Mouse (Mus musculus) kidney, embryonic 16.5 days (tissue): ENCODE results near the gene Lig1. TPM values are rescaled to one million over a fixed set of nuclear protein-coding genes. Genes with fewer than 3 reads are reported as not detected.

ENCODE experiments used
- ATAC-seq: fragments of 200-750 bp; cut with Nextera tagmentation; 2 replicates; pipeline ENCODE4 v1.8.0; 2017; ENCODE audit warnings: moderate TSS enrichment; ENCODE audit not compliant: low FRiP score, low TSS enrichment
- H3K27ac ChIP-seq: fragments of 300-500 bp; sonication (generic); 2 replicates; pipeline ENCODE4 v1.5.1; 2014; ENCODE audit warnings: low read length
- H3K27me3 ChIP-seq: fragments of 300-500 bp; sonication (generic); 2 replicates; pipeline ENCODE4 v1.6.1; 2014; ENCODE audit warnings: low read length, control low read depth, mixed read lengths; ENCODE audit not compliant: insufficient read depth
- H3K36me3 ChIP-seq: fragments of 300-500 bp; sonication (generic); 2 replicates; pipeline ENCODE4 v1.6.1; 2014; ENCODE audit warnings: low read length, control low read depth, mixed read lengths; ENCODE audit not compliant: insufficient read depth
- H3K4me1 ChIP-seq: fragments of 300-500 bp; sonication (generic); 2 replicates; pipeline ENCODE4 v1.6.1; 2014; ENCODE audit warnings: low read length, control low read depth, mixed read lengths; ENCODE audit not compliant: insufficient read depth
- H3K4me2 ChIP-seq: fragments of 300-500 bp; sonication (generic); replicated peaks from 2 replicates; pipeline ENCODE4 v1.6.1; 2014; ENCODE audit warnings: low read depth, low read length
- H3K4me3 ChIP-seq: fragments of 300-500 bp; sonication (generic); 2 replicates; pipeline ENCODE4 v1.5.1; 2014; ENCODE audit warnings: mild to moderate bottlenecking, low read length
- H3K9ac ChIP-seq: fragments of 300-500 bp; sonication (generic); replicated peaks from 2 replicates; pipeline ENCODE4 v1.6.1; 2014; ENCODE audit warnings: low read length
- H3K9me3 ChIP-seq: fragments of 300-500 bp; sonication (generic); 2 replicates; pipeline ENCODE4 v1.6.1; 2016; ENCODE audit warnings: low read length, control low read depth
- WGBS: fragments of 180-500 bp; shearing (Covaris S2); extraction: QIAGEN DNeasy Blood & Tissue Kit; methylation state at CpG from one replicate; pipeline ENCODE4 v1.1.7; 2014; 5-methylcytosine and 5-hydroxymethylcytosine counted together
- polyA plus RNA-seq: library from polyadenylated mRNA; unstranded; fragments of >200 nt; fragmentation: Nextera tagmentation; extraction: Ambion mirVana; gene quantifications from 2 replicates; pipeline ENCODE4 v1.2.1, GENCODE M21; 2015

Gene Lig1
- polyA plus RNA-seq, 1 experiment from 2014 or later: 89.1 TPM

DNA sequence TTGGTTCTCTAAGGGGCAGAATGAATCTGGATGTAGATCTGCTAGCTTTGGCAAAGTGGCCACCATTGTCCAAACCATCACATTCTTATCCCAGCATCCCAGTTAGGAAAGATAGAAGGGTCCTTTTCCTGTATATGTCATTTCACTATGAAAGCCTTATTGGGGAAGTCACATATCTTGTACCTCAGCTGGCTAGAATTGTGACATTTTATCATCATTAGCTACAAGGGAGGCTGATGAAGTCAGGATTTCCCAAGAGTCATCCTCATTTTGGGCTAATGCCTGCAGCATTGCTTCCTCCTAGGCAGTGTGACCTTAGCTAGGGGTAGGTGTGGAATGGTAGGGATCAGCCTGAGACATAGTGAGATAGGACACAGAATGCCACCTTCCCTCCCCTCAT, 26.3 kb downstream of the Lig1 start:
- H3K4me2 ChIP-seq: no peak overlapping the region
- no peaks in the 10 kb centered on the region for H3K9me3 ChIP-seq
- H3K4me1 ChIP-seq: no peaks in the 10 kb centered on the region
- no peak overlapping the region for H3K27ac ChIP-seq
- no peaks in the 10 kb centered on the region for H3K27me3 ChIP-seq
- H3K36me3 ChIP-seq: peaks cover 68% of the 10 kb centered on the region
- no peak for ATAC-seq
- no peak overlapping the region for H3K4me3 ChIP-seq
- H3K9ac ChIP-seq: no peak overlapping the region

DNA sequence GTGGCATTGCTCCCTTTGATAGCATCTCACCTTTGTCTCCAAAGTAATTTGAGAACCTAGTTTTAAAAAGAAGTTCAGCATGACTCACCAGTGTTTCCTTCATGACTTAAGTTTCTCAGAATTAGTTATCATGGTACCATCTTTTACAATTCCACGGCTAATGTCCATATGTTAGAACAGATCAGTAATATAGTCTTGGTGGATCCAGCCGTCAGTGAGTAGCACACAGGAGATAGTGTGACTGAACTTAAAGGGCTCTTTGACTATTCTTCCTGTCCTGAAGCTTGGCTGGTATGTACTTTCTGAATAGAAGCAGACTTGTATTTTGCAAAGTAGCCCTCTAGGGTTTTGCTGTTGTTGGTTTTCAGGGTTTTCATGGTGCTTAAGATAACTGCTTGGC, 32.3 kb downstream of the Lig1 start:
- WGBS: 91% methylated on average over 2 of the region's 2 CpGs
- Histone ChIP-seq H3K4me1 (no peaks in the 10 kb centered on the region), H3K36me3 (peaks cover 70% of the 10 kb centered on the region)

DNA sequence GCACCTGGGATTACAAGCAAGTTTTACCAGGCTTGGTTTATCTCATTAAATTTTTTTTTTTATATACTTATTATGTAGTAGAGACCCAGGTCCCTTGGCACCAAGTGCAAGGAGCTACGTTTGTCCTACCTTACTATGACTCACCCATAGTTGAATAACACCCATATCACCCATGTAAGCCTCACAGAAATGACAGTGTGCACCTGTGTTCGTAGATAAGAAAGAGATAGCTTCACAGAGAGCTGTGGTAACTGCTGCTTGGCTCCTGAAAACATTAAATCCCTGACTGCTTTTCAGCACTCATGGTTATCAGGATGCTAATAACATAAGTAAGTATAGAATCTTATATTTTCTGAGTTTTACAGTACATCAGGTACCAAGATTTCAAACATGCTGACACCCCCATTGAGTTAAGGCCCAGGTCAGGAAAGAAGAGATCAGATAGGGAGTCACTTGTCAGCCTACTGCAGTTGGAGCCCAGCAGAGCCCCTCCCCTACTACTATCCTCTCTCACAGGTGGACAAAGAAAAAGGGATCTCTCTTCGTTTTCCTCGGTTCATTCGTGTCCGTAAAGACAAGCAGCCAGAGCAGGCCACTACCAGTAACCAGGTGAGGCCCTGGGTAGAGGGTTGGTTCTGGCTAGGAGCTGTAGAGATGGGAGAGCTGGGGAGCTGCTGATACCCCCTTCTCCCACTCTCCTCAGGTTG, 33.6 kb downstream of the Lig1 start:
- no peak overlapping the region for H3K27ac ChIP-seq
- H3K4me3 ChIP-seq: no peak overlapping the region
- H3K9ac ChIP-seq: no peak overlapping the region
- H3K9me3 ChIP-seq: no peaks in the 10 kb centered on the region
- no peak; the same call in 1 of the 2 replicates for ATAC-seq
- no peaks in the 10 kb centered on the region for H3K4me1 ChIP-seq
- H3K27me3 ChIP-seq: no peaks in the 10 kb centered on the region
- H3K36me3 ChIP-seq: peaks cover 63% of the 10 kb centered on the region
- 91% methylated on average over 6 of the region's 6 CpGs for WGBS
- H3K4me2 ChIP-seq: no peak overlapping the region

More for the DNA sequence above, 32.3 kb downstream of the Lig1 start:
- Histone ChIP-seq H3K27me3 (no peaks in the 10 kb centered on the region), H3K4me2 (no peak overlapping the region), H3K9ac (no peak overlapping the region), H3K9me3 (no peaks in the 10 kb centered on the region), H3K27ac (no peak overlapping the region), H3K4me3 (no peak overlapping the region)
- no peak for ATAC-seq

DNA sequence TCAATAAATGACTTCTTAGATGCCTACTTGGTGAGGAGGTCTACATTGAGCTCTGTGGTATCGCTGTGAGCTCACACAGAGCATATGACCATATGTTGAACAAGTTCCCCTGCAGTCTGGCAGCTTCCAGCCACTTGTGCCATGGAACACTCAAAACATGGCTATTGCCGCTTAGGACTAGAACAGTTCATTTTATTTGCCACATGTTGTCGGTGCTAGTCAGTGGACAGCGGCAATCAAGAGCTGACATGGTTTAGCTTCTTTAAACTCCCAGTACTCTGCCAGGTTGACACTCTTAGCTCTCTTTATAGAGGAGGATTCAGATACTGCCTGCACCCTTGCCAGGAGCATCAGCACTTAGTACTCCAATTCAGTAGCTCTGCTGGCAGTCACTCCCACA, 34.3 kb downstream of the Lig1 start:
- Histone ChIP-seq H3K27ac (no peak overlapping the region), H3K27me3 (no peaks in the 10 kb centered on the region), H3K4me3 (no peak overlapping the region), H3K36me3 (peaks cover 56% of the 10 kb centered on the region), H3K4me1 (no peaks in the 10 kb centered on the region), H3K9ac (no peak overlapping the region), H3K4me2 (no peak overlapping the region), H3K9me3 (no peaks in the 10 kb centered on the region)
- no peak for ATAC-seq
- 98% methylated on average over 4 of the region's 4 CpGs for WGBS

DNA sequence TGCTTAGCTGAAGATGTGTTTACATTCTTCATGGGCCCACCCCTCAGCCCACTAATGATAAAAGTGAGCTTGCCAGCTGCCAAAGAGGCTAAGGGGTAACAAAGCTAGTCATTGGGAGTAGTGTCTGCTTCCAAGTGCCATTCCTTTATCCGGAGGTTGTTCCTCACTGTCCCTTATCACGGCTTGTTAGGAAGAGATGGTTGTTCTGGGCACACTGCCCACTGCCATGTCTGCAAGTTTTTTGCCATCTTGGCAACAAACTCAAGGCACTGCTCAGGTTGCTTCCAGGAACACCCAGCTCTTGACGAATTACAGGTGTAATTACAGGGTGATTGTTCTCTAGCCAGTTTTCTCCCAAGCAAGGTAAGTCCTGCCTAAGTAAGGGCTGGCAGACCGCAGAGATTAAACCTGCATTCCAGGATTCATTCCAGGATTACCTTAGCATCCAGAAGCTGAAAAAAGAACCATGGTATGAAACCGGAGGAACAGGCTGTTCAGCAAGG, 37.1 kb downstream of the Lig1 start:
- no peaks in the 10 kb centered on the region for H3K4me1 ChIP-seq
- H3K9ac ChIP-seq: no peak overlapping the region
- no peak overlapping the region for H3K27ac ChIP-seq
- peaks cover 33% of the 10 kb centered on the region for H3K36me3 ChIP-seq
- H3K4me2 ChIP-seq: no peak overlapping the region
- no peak for ATAC-seq
- H3K27me3 ChIP-seq: no peaks in the 10 kb centered on the region
- no peaks in the 10 kb centered on the region for H3K9me3 ChIP-seq
- no peak overlapping the region for H3K4me3 ChIP-seq
- 84% methylated on average over 5 of the region's 5 CpGs for WGBS

DNA sequence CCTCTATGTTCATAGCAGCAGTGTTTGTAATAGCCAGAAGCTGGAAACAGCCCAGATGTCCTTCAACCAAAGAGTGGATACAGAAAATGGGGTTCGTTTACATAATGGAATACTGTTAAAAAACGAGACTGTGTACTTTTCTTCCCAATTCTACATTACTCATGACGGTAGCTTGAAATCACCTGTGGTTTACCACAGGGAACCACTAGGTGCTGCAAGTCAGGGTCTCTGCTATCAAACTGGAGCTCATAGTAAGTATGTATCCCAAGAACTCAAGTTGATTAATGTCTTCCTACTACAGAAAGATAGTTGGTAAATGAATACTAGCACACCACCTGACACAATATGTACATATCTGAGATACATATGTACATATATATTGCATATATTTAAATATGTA, 44.3 kb downstream of the Lig1 start:
- WGBS: 94% methylated on average over 3 of the region's 3 CpGs
- no peak for ATAC-seq

DNA sequence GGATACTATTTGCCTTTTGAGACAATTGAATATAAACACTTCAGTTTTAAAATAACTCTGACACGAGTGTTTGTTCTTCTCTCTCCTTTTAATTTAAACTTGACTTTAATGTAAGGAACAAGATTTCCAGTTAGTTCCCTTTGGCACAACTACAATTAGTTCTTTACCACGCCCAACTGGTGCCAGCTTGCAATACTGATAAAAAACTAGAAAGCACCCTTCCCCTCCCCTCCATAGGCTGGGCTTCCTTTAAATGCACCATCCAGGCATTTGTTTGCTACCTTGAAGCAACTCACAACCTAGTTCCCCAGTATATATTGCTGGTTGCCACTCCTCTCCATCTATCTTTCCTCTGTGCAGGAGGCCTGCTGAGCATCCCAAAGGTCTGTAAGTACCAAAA, 47.2 kb downstream of the Lig1 start, which contains the start of gene Pla2g4c:
Gene Pla2g4c (plus strand): TSS at position 340 of the 400 bp plus-strand sequence.
- WGBS: 79% methylated on average over 2 of the region's 2 CpGs
- no peaks in the 10 kb centered on the region for H3K9me3 ChIP-seq
- H3K4me1 ChIP-seq: no peaks in the 10 kb centered on the region
- H3K36me3 ChIP-seq: no peaks in the 10 kb centered on the region
- H3K4me2 ChIP-seq: no peak within 1 kb of the TSS
- H3K27ac ChIP-seq: no peak within 1 kb of the TSS
- no peak for ATAC-seq
- no peak within 1 kb of the TSS for H3K4me3 ChIP-seq
- no peak within 1 kb of the TSS for H3K9ac ChIP-seq
- H3K27me3 ChIP-seq: no peaks in the 10 kb centered on the region

More for the DNA sequence above, 44.3 kb downstream of the Lig1 start:
- no peaks in the 10 kb centered on the region for H3K4me1 ChIP-seq
- H3K27me3 ChIP-seq: no peaks in the 10 kb centered on the region
- no peak overlapping the region for H3K27ac ChIP-seq
- no peaks in the 10 kb centered on the region for H3K36me3 ChIP-seq
- no peak overlapping the region for H3K4me2 ChIP-seq
- no peaks in the 10 kb centered on the region for H3K9me3 ChIP-seq
- H3K9ac ChIP-seq: no peak overlapping the region
- no peak overlapping the region for H3K4me3 ChIP-seq

DNA sequence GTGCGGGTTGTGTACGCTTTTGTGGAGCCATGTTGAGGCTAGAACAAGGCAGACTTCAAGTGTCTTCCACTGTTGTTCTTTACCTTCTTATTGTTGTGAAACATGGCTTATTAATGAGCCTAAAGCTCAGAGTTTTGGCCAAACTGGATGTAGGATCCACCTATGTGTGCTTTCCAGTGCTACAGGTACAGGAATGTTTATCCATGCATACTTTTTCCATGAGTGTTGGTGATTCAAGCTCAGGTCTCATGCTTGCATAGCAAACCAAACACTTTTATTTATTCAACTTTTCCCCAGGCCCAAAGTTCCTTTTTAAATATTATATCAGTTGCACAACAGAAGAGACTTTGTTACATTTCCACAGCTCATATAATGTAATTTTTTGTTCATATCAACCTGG, 53.5 kb downstream of the Lig1 start:
- no peak for ATAC-seq
- H3K27ac ChIP-seq: no peak overlapping the region
- H3K36me3 ChIP-seq: peaks cover 5% of the 10 kb centered on the region; the same call in 1 of the 2 replicates
- no peaks in the 10 kb centered on the region for H3K4me1 ChIP-seq
- no peak overlapping the region for H3K4me3 ChIP-seq
- no peaks in the 10 kb centered on the region for H3K9me3 ChIP-seq
- no peaks in the 10 kb centered on the region for H3K27me3 ChIP-seq
- no peak overlapping the region for H3K4me2 ChIP-seq
- H3K9ac ChIP-seq: no peak overlapping the region
- 98% methylated on average over 2 of the region's 2 CpGs for WGBS

DNA sequence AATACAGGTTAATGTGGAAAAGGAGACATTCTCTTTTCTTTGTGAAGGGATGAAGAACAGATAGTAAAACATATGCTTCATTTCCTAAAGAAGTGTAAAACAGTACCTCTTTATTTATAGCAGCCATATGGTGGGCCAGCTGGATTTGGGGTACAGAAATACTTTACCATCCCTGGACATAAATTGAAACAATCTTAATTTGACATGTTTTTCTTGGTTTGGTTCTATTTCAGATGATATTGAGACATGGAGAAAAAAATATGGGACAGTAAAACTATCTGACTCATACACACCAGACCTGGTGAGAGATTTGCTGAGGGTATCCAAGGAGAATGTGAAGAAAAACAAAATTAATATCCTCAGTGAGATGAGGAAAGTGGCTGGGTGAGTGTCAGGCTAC, 78.9 kb downstream of the Lig1 start:
- ATAC-seq: no peak
- Histone ChIP-seq H3K4me1 (no peaks in the 10 kb centered on the region), H3K9ac (no peak overlapping the region), H3K4me3 (no peak overlapping the region), H3K36me3 (peaks cover 37% of the 10 kb centered on the region), H3K27me3 (no peaks in the 10 kb centered on the region), H3K4me2 (no peak overlapping the region), H3K9me3 (no peaks in the 10 kb centered on the region), H3K27ac (no peak overlapping the region)
